Mouse (Mus musculus): ENCODE measurements around the gene Nisch. TPM values are rescaled to one million over a fixed set of nuclear protein-coding genes. Genes with fewer than 3 reads are reported as not detected.

Gene Nisch
- polyA plus RNA-seq, 1 experiment from 2014 or later = 354 TPM

DNA sequence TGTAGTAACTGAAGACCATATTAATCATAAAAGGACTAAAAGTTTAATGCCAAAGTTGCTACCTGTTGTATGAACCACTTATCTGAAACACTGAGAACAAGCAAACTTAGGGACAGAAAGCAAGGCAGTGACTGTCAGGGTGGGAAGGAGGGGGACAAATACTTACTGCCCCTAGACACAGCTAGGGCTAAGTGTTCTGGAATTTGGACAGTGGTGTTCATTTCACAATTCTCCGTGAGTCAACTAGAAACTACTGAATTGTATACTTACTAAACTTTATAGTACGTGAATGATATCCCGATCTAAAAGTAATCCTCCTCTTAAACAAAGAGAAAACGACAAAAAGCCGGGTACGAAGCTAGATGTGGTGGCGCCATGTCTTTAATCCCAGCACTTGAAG is 17.1 kb downstream of the Nisch start:
- ATAC-seq = no peak
- Histone ChIP-seq H3K9me3 (replicated peaks; ENCODE audit: control insufficient read depth, low read length, poor library complexity, severe bottlenecking) (no peaks in the 10 kb centered on the region), H3K27ac (ENCODE audit: low read length) (no peak overlapping the region), H3K4me1 (ENCODE audit: control insufficient read depth, insufficient read depth, low read length) (peaks cover 12% of the 10 kb centered on the region), H3K9ac (ENCODE audit: low read depth, low read length) (no peak overlapping the region), H3K27me3 (ENCODE audit: control insufficient read depth, insufficient read depth, low read depth, low read length) (no peaks in the 10 kb centered on the region), H3K36me3 (ENCODE audit: control insufficient read depth, insufficient read depth, low read length) (peaks cover 27% of the 10 kb centered on the region), H3K4me3 (ENCODE audit: low read depth, low read length) (no peak overlapping the region), H3K4me2 (ENCODE audit: low read length) (no peak overlapping the region)
- 88% methylated on average over 7 of the region's 7 CpGs for WGBS

DNA sequence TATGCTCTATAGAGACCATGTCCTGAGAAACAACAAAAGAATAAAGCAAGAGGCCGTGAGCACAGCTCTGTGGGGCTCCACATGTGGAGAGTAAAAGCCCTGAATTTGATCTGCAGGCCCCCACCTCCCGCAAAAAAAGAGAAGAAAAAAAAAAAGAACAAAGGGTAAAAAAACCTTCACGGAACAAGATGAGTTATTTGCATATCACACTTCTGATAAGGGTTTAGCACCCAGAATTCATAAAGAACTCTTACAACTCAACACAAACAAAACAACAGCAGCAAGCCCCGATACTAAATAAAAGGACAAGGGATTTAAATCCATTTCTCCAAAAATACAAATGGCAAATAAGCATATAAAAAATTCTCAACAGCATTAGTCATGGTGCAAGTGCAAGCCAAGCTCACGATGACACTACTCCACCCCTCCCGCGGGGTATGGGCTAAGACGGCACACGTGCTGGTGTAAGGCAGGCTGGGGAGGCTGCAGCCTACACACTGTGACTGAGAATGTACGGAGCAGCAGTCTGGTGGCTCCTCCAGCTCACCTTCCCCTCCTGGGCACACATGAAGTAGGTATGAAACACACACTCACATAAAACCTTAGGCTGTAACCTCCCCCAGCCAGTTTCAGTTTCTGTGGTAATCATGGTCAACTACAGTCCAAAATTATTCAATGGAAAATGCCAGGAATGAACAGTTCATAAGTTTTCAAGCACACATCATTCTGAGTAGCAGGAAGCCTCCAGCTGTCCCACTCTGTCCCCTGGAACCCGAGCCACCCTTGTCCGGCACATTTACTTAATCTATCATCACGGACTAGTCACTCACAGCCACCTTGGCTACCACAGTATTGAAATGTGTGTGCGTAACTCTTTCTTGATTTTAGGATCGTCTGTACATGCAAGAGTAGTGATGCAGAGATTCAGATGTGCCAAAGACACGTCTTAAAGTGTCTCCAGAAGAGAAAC is 18.9 kb downstream of the Nisch start:
- WGBS = 50% methylated on average over 16 of the region's 16 CpGs
- H3K4me2 ChIP-seq (ENCODE audit: low read length) = no peak overlapping the region
- peaks cover 7% of the 10 kb centered on the region; the same call in 1 of the 2 replicates for H3K4me1 ChIP-seq (ENCODE audit: control insufficient read depth, insufficient read depth, low read length)
- H3K27me3 ChIP-seq (ENCODE audit: control insufficient read depth, insufficient read depth, low read depth, low read length) = no peaks in the 10 kb centered on the region
- ATAC-seq = 0 out of 2 replicates have a peak, but pooled peaks have one; percentile 57
- no peak overlapping the region for H3K4me3 ChIP-seq (ENCODE audit: low read depth, low read length)
- H3K27ac ChIP-seq (ENCODE audit: low read length) = no peak overlapping the region
- H3K9ac ChIP-seq (ENCODE audit: low read depth, low read length) = no peak overlapping the region
- no peaks in the 10 kb centered on the region for H3K9me3 ChIP-seq (replicated peaks; ENCODE audit: control insufficient read depth, low read length, poor library complexity, severe bottlenecking)
- peaks cover 14% of the 10 kb centered on the region for H3K36me3 ChIP-seq (ENCODE audit: control insufficient read depth, insufficient read depth, low read length)

DNA sequence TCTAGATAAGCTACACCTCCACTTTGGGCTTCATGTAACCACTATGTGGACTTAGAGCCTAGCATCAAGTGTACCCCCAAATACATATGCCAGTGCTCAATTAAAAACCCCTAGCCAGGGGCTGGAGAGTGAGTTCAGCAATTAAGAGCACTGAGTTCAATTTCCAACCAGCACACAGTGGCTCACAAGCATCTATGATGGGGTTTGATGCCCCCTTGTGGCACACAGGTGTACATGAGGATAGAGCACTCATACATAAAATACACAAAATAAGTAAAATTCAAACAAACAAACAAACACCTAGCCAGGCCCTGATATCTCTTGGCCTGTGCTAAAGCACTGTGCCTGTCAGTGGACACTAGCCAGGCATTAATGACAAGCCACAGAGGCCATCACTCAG is 20.8 kb downstream of the Nisch start:
- H3K36me3 ChIP-seq (ENCODE audit: control insufficient read depth, insufficient read depth, low read length) = peaks cover 20% of the 10 kb centered on the region
- H3K4me2 ChIP-seq (ENCODE audit: low read length) = no peak overlapping the region
- no peaks in the 10 kb centered on the region for H3K9me3 ChIP-seq (replicated peaks; ENCODE audit: control insufficient read depth, low read length, poor library complexity, severe bottlenecking)
- no peak overlapping the region for H3K9ac ChIP-seq (ENCODE audit: low read depth, low read length)
- no peak overlapping the region for H3K27ac ChIP-seq (ENCODE audit: low read length)
- H3K27me3 ChIP-seq (ENCODE audit: control insufficient read depth, insufficient read depth, low read depth, low read length) = no peaks in the 10 kb centered on the region
- H3K4me1 ChIP-seq (ENCODE audit: control insufficient read depth, insufficient read depth, low read length) = peaks cover 7% of the 10 kb centered on the region; the same call in 1 of the 2 replicates
- H3K4me3 ChIP-seq (ENCODE audit: low read depth, low read length) = no peak overlapping the region
- ATAC-seq = no peak

- Histone ChIP-seq H3K9me3 (replicated peaks; ENCODE audit: control insufficient read depth, low read length, poor library complexity, severe bottlenecking) (no peaks in the 10 kb centered on the region), H3K36me3 (ENCODE audit: control insufficient read depth, insufficient read depth, low read length) (peaks cover 24% of the 10 kb centered on the region), H3K27me3 (ENCODE audit: control insufficient read depth, insufficient read depth, low read depth, low read length) (no peaks in the 10 kb centered on the region), H3K9ac (ENCODE audit: low read depth, low read length) (no peak overlapping the region), H3K4me2 (ENCODE audit: low read length) (no peak overlapping the region), H3K27ac (ENCODE audit: low read length) (no peak overlapping the region), H3K4me3 (ENCODE audit: low read depth, low read length) (no peak overlapping the region), H3K4me1 (ENCODE audit: control insufficient read depth, insufficient read depth, low read length) (peaks cover 7% of the 10 kb centered on the region; the same call in 1 of the 2 replicates)
- ATAC-seq = no peak
- WGBS = 97% methylated on average over 4 of the region's 4 CpGs
Observed at GRCm38 (mm10) chr14:31195521-31195920, 21.2 kb downstream of the Nisch start.

DNA sequence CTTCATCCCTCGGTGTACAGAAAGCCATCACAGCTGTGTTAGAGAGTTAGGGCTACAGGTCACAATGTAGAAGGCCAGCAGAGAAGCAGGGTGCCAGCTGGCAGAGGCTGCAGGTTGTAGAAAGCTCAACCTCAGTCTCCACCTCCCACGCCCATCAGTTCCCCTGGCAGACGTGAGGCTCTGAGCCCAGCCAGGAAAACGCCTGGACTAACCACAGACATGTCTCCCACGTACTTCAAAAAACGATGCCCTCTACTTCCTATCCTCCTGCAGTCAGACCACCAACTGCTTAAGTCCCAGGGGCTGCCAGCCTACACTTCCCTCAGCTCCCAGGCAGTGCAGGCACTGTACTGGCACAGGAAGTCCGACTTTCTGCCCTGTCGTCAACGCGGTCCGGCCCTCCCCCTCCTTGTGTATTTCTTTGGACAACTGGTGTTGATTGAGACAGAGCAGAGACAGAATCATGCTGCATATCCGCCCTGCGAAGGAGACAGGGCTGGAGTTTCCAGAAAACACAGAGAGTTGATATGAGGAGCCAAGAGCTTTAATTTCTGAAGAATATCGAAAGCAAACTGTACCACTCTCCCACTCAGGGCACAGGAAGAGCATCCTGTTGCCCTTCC is 21.7 kb downstream of the Nisch start:
- 84% methylated on average over 14 of the region's 14 CpGs for WGBS
- no peak overlapping the region for H3K4me2 ChIP-seq (ENCODE audit: low read length)
- no peaks in the 10 kb centered on the region for H3K9me3 ChIP-seq (replicated peaks; ENCODE audit: control insufficient read depth, low read length, poor library complexity, severe bottlenecking)
- no peak overlapping the region for H3K9ac ChIP-seq (ENCODE audit: low read depth, low read length)
- no peaks in the 10 kb centered on the region for H3K27me3 ChIP-seq (ENCODE audit: control insufficient read depth, insufficient read depth, low read depth, low read length)
- H3K27ac ChIP-seq (ENCODE audit: low read length) = 0 out of 2 replicates have a peak overlapping the region, but pooled peaks have one; percentile 11
- no peak overlapping the region for H3K4me3 ChIP-seq (ENCODE audit: low read depth, low read length)
- no peak for ATAC-seq
- peaks cover 7% of the 10 kb centered on the region; the same call in 1 of the 2 replicates for H3K4me1 ChIP-seq (ENCODE audit: control insufficient read depth, insufficient read depth, low read length)
- H3K36me3 ChIP-seq (ENCODE audit: control insufficient read depth, insufficient read depth, low read length) = peaks cover 29% of the 10 kb centered on the region

- WGBS = 86% methylated on average over 2 of the region's 2 CpGs
- no peaks in the 10 kb centered on the region for H3K27me3 ChIP-seq (ENCODE audit: control insufficient read depth, insufficient read depth, low read depth, low read length)
- H3K36me3 ChIP-seq (ENCODE audit: control insufficient read depth, insufficient read depth, low read length) = peaks cover 35% of the 10 kb centered on the region
- H3K9ac ChIP-seq (ENCODE audit: low read depth, low read length) = no peak overlapping the region
- H3K4me2 ChIP-seq (ENCODE audit: low read length) = no peak overlapping the region
- H3K4me1 ChIP-seq (ENCODE audit: control insufficient read depth, insufficient read depth, low read length) = peaks cover 7% of the 10 kb centered on the region; the same call in 1 of the 2 replicates
- H3K9me3 ChIP-seq (replicated peaks; ENCODE audit: control insufficient read depth, low read length, poor library complexity, severe bottlenecking) = no peaks in the 10 kb centered on the region
- H3K4me3 ChIP-seq (ENCODE audit: low read depth, low read length) = no peak overlapping the region
- no peak overlapping the region for H3K27ac ChIP-seq (ENCODE audit: low read length)
- ATAC-seq = no peak
Observed at GRCm38 (mm10) chr14:31194441-31194840, 22.3 kb downstream of the Nisch start.

DNA sequence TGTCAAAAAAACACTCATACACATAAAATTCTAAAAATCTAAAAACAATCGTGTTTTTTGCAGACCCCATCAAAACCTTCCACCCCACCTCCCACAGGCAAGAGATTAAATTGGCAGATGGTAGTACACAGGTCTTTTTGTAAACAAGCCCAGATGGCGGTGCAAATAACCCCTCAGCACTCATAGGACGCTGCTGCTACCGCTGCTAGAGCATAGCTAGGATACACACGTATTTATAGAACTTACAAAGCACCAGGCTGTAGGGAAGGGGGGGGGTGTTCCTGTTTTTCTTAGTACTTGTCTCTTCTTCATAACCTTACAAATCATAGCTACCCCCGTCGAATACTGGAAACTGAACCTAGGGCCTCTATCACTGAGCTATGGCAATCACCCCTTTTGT is 23.0 kb downstream of the Nisch start:
- H3K36me3 ChIP-seq (ENCODE audit: control insufficient read depth, insufficient read depth, low read length) = peaks cover 39% of the 10 kb centered on the region
- ATAC-seq = no peak
- peaks cover 7% of the 10 kb centered on the region; the same call in 1 of the 2 replicates for H3K4me1 ChIP-seq (ENCODE audit: control insufficient read depth, insufficient read depth, low read length)
- no peak overlapping the region for H3K4me2 ChIP-seq (ENCODE audit: low read length)
- H3K27me3 ChIP-seq (ENCODE audit: control insufficient read depth, insufficient read depth, low read depth, low read length) = no peaks in the 10 kb centered on the region
- H3K9me3 ChIP-seq (replicated peaks; ENCODE audit: control insufficient read depth, low read length, poor library complexity, severe bottlenecking) = no peaks in the 10 kb centered on the region
- no peak overlapping the region for H3K27ac ChIP-seq (ENCODE audit: low read length)
- WGBS = 86% methylated on average over 7 of the region's 7 CpGs
- no peak overlapping the region for H3K4me3 ChIP-seq (ENCODE audit: low read depth, low read length)
- no peak overlapping the region for H3K9ac ChIP-seq (ENCODE audit: low read depth, low read length)

GRCm38 (mm10) chr14:31191936-31192335 is 24.8 kb downstream of the Nisch start:
- H3K36me3 ChIP-seq (ENCODE audit: control insufficient read depth, insufficient read depth, low read length) = peaks cover 54% of the 10 kb centered on the region
- no peak overlapping the region for H3K27ac ChIP-seq (ENCODE audit: low read length)
- peaks cover 3% of the 10 kb centered on the region; the same call in 1 of the 2 replicates for H3K4me1 ChIP-seq (ENCODE audit: control insufficient read depth, insufficient read depth, low read length)
- no peak overlapping the region for H3K4me3 ChIP-seq (ENCODE audit: low read depth, low read length)
- ATAC-seq = no peak
- no peak overlapping the region for H3K9ac ChIP-seq (ENCODE audit: low read depth, low read length)
- no peak overlapping the region for H3K4me2 ChIP-seq (ENCODE audit: low read length)
- 80% methylated on average over 2 of the region's 2 CpGs for WGBS
- no peaks in the 10 kb centered on the region for H3K9me3 ChIP-seq (replicated peaks; ENCODE audit: control insufficient read depth, low read length, poor library complexity, severe bottlenecking)
- H3K27me3 ChIP-seq (ENCODE audit: control insufficient read depth, insufficient read depth, low read depth, low read length) = no peaks in the 10 kb centered on the region

- ATAC-seq = no peak
- 78% methylated on average over 3 of the region's 3 CpGs for WGBS
- H3K9ac ChIP-seq (ENCODE audit: low read depth, low read length) = no peak overlapping the region
- H3K27ac ChIP-seq (ENCODE audit: low read length) = peak overlapping the region; percentile 56
- peaks cover 3% of the 10 kb centered on the region; the same call in 1 of the 2 replicates for H3K4me1 ChIP-seq (ENCODE audit: control insufficient read depth, insufficient read depth, low read length)
- no peaks in the 10 kb centered on the region for H3K9me3 ChIP-seq (replicated peaks; ENCODE audit: control insufficient read depth, low read length, poor library complexity, severe bottlenecking)
- no peaks in the 10 kb centered on the region for H3K27me3 ChIP-seq (ENCODE audit: control insufficient read depth, insufficient read depth, low read depth, low read length)
- H3K4me3 ChIP-seq (ENCODE audit: low read depth, low read length) = no peak overlapping the region
- peaks cover 70% of the 10 kb centered on the region for H3K36me3 ChIP-seq (ENCODE audit: control insufficient read depth, insufficient read depth, low read length)
- H3K4me2 ChIP-seq (ENCODE audit: low read length) = no peak overlapping the region
Observed at GRCm38 (mm10) chr14:31189348-31189747, 27.4 kb downstream of the Nisch start.
